Mouse (Mus musculus): Measurements from ENCODE around the gene Tmem63c. TPM values are rescaled to one million over a fixed set of nuclear protein-coding genes. Genes with fewer than 3 reads are reported as not detected.

The Tmem63c gene
- polyA plus RNA-seq, 2 experiments: 0.10 TPM; not detected in 1

DNA sequence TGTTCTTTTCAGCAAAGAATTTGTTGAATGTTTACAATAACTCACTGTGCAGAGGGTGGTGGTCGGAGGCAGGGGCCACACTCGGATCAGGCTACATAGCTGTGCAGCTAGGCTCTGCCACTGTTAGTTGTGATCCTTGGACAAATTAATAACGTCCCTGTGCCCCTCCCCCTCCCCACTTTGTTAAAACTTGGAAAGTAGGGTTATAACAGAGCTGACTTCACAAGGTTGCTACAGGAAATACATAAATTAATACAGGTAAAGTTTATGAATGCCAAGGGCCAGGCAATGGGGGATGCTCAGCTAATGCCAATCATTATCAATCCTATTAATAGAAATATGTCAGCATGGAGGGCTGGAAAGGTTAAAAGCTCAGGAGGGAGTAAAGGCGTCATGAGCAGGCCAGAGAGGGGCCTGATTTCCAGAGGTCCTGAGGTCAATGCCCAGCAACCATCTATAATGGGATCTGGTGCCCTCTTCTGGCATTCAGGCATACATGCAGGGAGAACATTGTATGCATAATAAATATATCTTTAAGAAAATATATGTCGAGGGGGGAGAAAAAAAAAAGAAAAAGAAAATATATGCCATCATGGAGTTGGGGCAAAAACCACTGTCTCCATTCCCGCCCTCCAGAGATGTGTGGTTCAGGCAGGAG, 44.5 kb upstream of the Tmem63c start:
- Histone ChIP-seq H3K4me2 (replicated peaks; ENCODE audit: low read depth, low read length, severe bottlenecking) (no peak overlapping the region), H3K4me1 (ENCODE audit: control insufficient read depth, insufficient read depth, low read length) (peaks cover 24% of the 10 kb centered on the region), H3K36me3 (ENCODE audit: control insufficient read depth, insufficient read depth, low read length) (no peaks in the 10 kb centered on the region), H3K9me3 (ENCODE audit: control insufficient read depth, low read length) (no peaks in the 10 kb centered on the region), H3K27me3 (ENCODE audit: control insufficient read depth, insufficient read depth, low read length) (no peaks in the 10 kb centered on the region; the same call in 1 of the 2 replicates), H3K4me3 (replicated peaks; ENCODE audit: low read length) (no peak overlapping the region), H3K9ac (ENCODE audit: low read depth, low read length, severe bottlenecking) (no peak overlapping the region), H3K27ac (replicated peaks; ENCODE audit: low read depth, low read length) (no peak overlapping the region)
- WGBS: 60% methylated on average over 6 of the region's 6 CpGs
- ATAC-seq (ENCODE audit: low FRiP score, low read depth) (no peak), DNase-seq (ENCODE audit: low spot score) (no peak)
- TF ChIP-seq POLR2A (IDR thresholded peaks at IDR 0.05; ENCODE audit: borderline replicate concordance, extremely low read depth, insufficient read depth, insufficient read length): no peak

- TF ChIP-seq POLR2A (IDR thresholded peaks at IDR 0.05; ENCODE audit: borderline replicate concordance, extremely low read depth, insufficient read depth, insufficient read length): no peak
- H3K27ac ChIP-seq (replicated peaks; ENCODE audit: low read depth, low read length): no peak overlapping the region
- H3K9ac ChIP-seq (ENCODE audit: low read depth, low read length, severe bottlenecking): no peak overlapping the region
- peak; percentile 48; the same call in 1 of the 2 replicates for ATAC-seq (ENCODE audit: low FRiP score, low read depth)
- no peak overlapping the region for H3K4me3 ChIP-seq (replicated peaks; ENCODE audit: low read length)
- WGBS: 13% methylated on average over 15 of the region's 15 CpGs
- DNase-seq (ENCODE audit: low spot score): peak; percentile 52
- no peaks in the 10 kb centered on the region for H3K9me3 ChIP-seq (ENCODE audit: control insufficient read depth, low read length)
- H3K36me3 ChIP-seq (ENCODE audit: control insufficient read depth, insufficient read depth, low read length): no peaks in the 10 kb centered on the region
- H3K4me1 ChIP-seq (ENCODE audit: control insufficient read depth, insufficient read depth, low read length): peaks cover 23% of the 10 kb centered on the region
- H3K4me2 ChIP-seq (replicated peaks; ENCODE audit: low read depth, low read length, severe bottlenecking): no peak overlapping the region
- peaks cover 2% of the 10 kb centered on the region; the same call in 1 of the 2 replicates for H3K27me3 ChIP-seq (ENCODE audit: control insufficient read depth, insufficient read depth, low read length)
These were observed 43.3 kb upstream of the Tmem63c start for GRCm38 (mm10) chr12:86977833-86978232.

DNA sequence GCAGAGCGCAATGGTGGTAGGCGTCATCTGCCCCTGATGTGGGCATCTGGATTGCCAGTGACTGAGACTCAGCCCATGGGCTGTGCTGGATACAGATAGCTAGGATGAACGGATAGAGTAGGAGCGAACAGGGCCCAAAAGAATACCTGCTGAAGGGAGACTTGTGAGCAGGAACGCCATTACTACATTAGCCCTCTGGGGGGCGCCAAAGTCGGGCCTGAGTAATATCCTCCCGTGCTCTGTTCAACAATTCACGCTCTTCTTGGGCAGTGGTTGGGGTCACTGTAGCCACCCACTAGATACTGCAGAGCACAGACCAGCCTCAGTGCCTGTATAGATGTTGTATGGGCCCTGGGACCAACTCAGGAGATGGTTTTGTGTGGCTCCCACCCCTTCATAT, 40.0 kb upstream of the Tmem63c start:
- H3K27me3 ChIP-seq (ENCODE audit: control insufficient read depth, insufficient read depth, low read length): peaks cover 20% of the 10 kb centered on the region
- WGBS: 22% methylated on average over 9 of the region's 9 CpGs
- TF ChIP-seq POLR2A (IDR thresholded peaks at IDR 0.05; ENCODE audit: borderline replicate concordance, extremely low read depth, insufficient read depth, insufficient read length): no peak

GRCm38 (mm10) chr12:86983470-86984193, 37.5 kb upstream of the Tmem63c start:
- Histone ChIP-seq H3K27ac (replicated peaks; ENCODE audit: low read depth, low read length) (no peak overlapping the region), H3K4me1 (ENCODE audit: control insufficient read depth, insufficient read depth, low read length) (no peaks in the 10 kb centered on the region), H3K36me3 (ENCODE audit: control insufficient read depth, insufficient read depth, low read length) (no peaks in the 10 kb centered on the region), H3K4me3 (replicated peaks; ENCODE audit: low read length) (no peak overlapping the region), H3K4me2 (replicated peaks; ENCODE audit: low read depth, low read length, severe bottlenecking) (no peak overlapping the region), H3K9ac (ENCODE audit: low read depth, low read length, severe bottlenecking) (no peak overlapping the region), H3K9me3 (ENCODE audit: control insufficient read depth, low read length) (no peaks in the 10 kb centered on the region), H3K27me3 (ENCODE audit: control insufficient read depth, insufficient read depth, low read length) (peaks cover 39% of the 10 kb centered on the region)
- peak; percentile 53; the same call in 1 of the 2 replicates for ATAC-seq (ENCODE audit: low FRiP score, low read depth)
- DNase-seq (ENCODE audit: low spot score): peak; percentile 87
- TF ChIP-seq POLR2A (IDR thresholded peaks at IDR 0.05; ENCODE audit: borderline replicate concordance, extremely low read depth, insufficient read depth, insufficient read length): no peak
- 2% methylated on average over 28 of the region's 28 CpGs for WGBS

More for the DNA sequence above, 40.0 kb upstream of the Tmem63c start:
- no peak overlapping the region for H3K4me3 ChIP-seq (replicated peaks; ENCODE audit: low read length)
- no peak for ATAC-seq (ENCODE audit: low FRiP score, low read depth)
- no peaks in the 10 kb centered on the region for H3K9me3 ChIP-seq (ENCODE audit: control insufficient read depth, low read length)
- DNase-seq (ENCODE audit: low spot score): no peak
- H3K27ac ChIP-seq (replicated peaks; ENCODE audit: low read depth, low read length): no peak overlapping the region
- H3K4me2 ChIP-seq (replicated peaks; ENCODE audit: low read depth, low read length, severe bottlenecking): no peak overlapping the region
- no peak overlapping the region for H3K9ac ChIP-seq (ENCODE audit: low read depth, low read length, severe bottlenecking)
- H3K4me1 ChIP-seq (ENCODE audit: control insufficient read depth, insufficient read depth, low read length): 0 out of 2 replicates have a peak, but pooled peaks cover 5% of the 10 kb centered on the region
- no peaks in the 10 kb centered on the region for H3K36me3 ChIP-seq (ENCODE audit: control insufficient read depth, insufficient read depth, low read length)

GRCm38 (mm10) chr12:86984194-86984555, 37.0 kb upstream of the Tmem63c start:
- DNase-seq (ENCODE audit: low spot score): peak; percentile 72
- no peaks in the 10 kb centered on the region for H3K36me3 ChIP-seq (ENCODE audit: control insufficient read depth, insufficient read depth, low read length)
- 8% methylated on average over 6 of the region's 6 CpGs for WGBS

More at GRCm38 (mm10) chr12:86984194-86984555, 37.0 kb upstream of the Tmem63c start:
- no peaks in the 10 kb centered on the region for H3K4me1 ChIP-seq (ENCODE audit: control insufficient read depth, insufficient read depth, low read length)
- no peak overlapping the region for H3K9ac ChIP-seq (ENCODE audit: low read depth, low read length, severe bottlenecking)
- H3K4me2 ChIP-seq (replicated peaks; ENCODE audit: low read depth, low read length, severe bottlenecking): no peak overlapping the region
- no peak overlapping the region for H3K27ac ChIP-seq (replicated peaks; ENCODE audit: low read depth, low read length)
- H3K4me3 ChIP-seq (replicated peaks; ENCODE audit: low read length): no peak overlapping the region
- no peaks in the 10 kb centered on the region for H3K9me3 ChIP-seq (ENCODE audit: control insufficient read depth, low read length)
- H3K27me3 ChIP-seq (ENCODE audit: control insufficient read depth, insufficient read depth, low read length): peaks cover 45% of the 10 kb centered on the region
- TF ChIP-seq POLR2A (IDR thresholded peaks at IDR 0.05; ENCODE audit: borderline replicate concordance, extremely low read depth, insufficient read depth, insufficient read length): no peak
- no peak for ATAC-seq (ENCODE audit: low FRiP score, low read depth)

All from limb, embryonic 14.5 days (tissue).